Mouse (Mus musculus): ENCODE data around the gene Sgpp2.

Sgpp2 gene

DNA sequence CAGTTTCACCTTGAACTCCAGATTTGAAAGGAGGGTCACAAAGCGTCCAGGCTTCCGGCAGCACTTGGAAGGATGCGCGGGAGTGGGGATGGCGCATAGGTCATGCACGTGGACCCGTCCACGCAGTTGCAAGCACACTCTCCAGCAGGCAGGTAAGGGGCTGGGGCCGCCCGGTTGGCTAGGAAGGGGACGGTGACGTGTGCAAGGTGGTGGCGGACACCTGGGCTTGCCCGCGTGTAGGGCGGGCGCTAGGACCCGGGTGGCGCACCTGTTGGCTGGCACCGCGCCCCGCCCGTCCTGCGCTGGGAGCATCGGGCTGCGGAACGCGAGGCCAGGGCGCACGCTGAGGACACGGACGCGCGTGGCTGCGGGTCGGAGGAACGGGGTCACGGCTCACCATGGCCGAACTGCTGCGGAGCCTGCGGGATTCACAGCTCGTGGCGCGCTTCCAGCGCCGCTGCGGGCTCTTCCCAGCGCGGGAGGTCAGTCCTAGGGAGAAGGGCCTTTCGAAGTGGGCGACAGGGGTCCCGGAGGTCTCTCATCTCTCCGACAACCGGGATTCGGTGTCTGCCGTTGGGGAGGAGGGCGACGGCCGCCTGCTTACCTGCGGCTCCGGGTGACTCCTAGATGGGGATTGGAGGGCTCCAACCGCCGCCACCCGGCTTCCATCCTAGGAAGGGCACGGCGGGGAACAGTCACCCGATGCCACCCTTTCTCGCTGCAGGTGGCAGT, at the start of gene Sgpp2:
Sgpp2 (plus strand) TSS at position 325 of the 732 bp plus-strand sequence.
- DNase-seq (ENCODE audit: low read depth in 1 of 2, low spot score in 2 of 2) = no peak

DNA sequence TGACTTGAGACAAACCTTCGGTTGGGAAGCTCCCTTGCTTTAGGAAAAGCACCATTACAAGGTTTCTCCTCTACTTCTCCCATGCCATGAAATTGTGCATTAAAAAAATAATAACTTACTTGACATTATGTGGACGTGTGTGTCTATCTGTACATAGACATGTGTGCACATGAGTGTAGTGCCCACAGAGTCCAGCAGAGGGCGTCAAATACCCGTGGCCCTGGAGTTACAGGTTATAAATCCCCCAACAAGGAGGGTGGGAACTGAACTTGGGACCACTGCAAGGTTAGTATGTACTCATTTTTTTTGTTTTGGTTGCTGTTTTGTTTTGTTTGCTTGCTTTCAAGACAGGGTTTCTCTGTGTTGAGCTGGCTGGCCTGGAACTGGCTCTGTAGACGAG, 42.6 kb upstream of the Sgpp2 start:
- no peak for DNase-seq (ENCODE audit: low read depth in 1 of 2, low spot score in 2 of 2)

DNA sequence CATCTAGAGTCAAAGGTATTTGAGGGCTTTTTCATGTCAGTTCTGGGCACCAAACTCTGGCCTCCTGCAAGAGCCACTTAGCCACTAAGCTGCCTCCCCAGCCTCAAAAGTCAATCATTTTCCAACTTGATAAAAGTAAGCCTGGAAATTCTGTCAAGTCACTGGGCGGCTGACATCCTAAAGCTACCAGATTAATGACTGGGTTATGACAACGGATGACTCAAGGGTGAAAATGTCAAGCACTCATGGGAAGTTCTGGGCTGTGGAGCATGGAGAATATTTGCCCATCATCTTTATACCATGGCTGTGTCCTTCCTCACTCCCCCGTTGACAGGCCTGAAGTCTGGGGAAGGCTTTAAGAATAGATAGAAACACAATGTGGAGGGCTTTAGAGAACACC, 37.2 kb upstream of the Sgpp2 start:
- DNase-seq (ENCODE audit: low read depth in 1 of 2, low spot score in 2 of 2) = no peak

DNA sequence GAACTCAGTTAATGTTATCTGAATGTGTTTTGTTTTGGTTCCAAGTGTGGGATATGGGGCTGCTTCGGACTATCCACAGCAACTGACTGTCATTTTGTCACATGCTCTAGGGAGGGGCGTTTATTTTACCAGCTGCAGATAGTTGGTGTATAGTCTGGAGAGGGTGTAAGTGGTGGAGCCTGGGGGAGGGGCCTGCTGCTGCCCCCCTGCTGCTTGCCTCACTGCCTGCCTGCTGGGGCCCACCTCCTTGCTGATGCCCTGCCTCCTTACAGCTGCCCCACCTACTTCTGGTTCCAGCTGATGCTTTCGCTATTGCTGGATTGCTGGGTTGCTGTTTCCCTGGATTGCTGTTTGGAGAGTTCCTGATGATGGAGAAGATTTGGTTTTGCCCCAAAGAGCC, 31.0 kb upstream of the Sgpp2 start:
- DNase-seq (ENCODE audit: low read depth in 1 of 2, low spot score in 2 of 2) = no peak

DNA sequence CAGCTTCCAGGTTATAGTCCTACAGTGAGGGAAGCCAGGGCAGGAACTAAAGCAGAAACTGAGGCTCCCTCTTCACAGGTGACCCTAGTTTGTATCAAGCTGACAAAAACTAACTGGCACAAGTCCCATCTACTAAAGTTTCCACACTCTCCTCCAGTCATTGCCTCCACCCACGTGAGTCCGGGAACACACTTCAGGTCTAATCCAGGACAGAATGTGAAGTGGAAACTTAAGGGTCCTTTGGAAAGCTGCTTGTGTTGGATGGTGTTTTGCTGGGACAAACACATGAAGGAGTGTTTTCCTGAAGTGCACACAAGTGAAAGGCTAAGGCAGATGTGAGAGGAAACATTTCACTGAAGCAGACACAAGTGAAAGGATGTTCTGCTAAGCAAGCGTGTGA, 17.7 kb upstream of the Sgpp2 start:
- no peak for DNase-seq (ENCODE audit: low read depth in 1 of 2, low spot score in 2 of 2)

DNA sequence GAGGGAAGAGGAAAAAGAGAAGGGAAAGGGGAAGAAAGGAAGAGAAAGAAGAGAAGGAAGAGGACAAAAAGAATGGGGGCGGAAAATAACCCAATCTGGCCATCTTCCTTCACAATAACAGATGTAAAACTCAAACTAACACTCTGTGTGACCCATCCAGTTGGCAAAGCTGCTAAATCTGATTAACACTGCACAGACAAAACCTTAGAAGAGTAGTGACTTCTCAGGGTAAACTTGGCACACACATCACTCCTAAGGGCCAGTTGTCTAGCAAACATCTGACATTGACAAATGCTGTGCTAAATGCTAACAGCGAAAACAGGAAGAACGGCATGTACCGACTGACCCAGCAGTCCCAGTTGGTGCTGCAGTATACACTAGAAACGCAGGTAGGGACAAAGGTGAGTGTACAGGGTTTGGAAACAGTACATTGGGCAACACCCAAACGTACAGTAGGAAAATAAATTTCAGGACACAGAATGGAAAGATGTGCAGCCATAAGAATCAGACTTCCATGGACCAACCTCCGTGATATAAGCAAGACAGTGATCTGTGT, 10.4 kb upstream of the Sgpp2 start:
- no peak for DNase-seq (ENCODE audit: low read depth in 1 of 2, low spot score in 2 of 2)

DNA sequence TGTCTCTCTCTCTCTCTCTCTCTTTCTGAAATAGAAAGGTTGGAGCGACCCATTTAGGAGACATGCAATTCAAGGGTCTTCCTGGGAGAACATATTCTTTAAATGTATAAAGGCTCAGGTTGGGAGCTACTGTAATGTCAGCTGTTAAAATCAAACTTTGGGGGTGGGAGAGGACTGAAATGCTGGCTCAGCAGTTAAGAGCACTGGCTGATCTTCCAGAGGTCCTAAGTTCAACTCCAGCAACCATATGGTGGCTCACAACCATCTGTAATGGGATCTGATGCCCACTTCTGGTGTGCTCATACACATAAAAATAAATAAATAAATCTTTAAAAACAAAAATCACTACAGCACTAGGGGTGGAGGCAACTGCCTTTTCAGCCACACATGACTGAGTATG, 1.5 kb upstream of the Sgpp2 start:
- DNase-seq (ENCODE audit: low read depth in 1 of 2, low spot score in 2 of 2) = no peak

DNA sequence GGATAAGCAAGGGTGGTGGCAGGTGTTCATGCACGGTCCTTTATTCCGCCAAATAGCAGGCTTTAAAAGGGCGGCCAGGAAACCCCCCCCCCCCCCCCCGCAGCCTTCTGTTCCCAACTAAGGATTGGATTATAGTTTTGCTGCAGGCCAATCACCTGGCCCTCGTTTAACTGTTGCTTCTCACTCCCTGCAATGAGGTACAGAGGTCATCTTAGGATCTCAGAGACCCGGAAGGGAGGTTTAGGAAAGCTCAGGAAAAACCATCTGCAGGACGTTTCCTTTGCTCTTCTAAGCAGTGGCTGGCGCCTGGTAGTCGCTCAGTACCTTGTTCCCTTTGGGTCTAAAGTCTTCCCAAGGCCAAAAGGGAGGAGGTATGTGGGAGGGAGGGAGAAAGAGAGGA, 865 bp upstream of the Sgpp2 start:
- no peak for DNase-seq (ENCODE audit: low read depth in 1 of 2, low spot score in 2 of 2)

DNA sequence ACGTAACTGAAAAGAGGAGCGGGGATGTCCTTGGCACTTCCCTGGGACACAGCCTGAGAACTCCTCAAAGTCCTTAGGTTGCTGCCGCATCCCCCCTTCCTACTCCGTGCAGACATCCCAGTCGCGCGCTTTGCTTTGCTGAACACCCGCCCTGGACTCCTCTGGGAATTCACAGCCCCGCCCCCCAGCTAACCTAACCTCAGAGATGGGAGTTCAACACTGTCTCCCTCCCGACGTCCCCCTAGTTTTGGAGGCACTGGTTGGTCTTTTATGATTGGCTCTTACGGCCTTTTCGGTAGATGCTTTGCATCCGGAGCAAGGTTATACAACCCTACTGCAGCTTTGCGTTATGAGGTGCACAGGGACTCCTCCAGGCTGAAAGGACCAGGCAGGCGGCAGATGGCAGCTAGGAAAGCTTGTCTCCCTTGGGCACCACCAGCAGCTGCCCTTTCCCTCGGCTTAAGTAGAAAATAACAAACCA, 756 bp downstream of the Sgpp2 start:
- no peak for DNase-seq (ENCODE audit: low read depth in 1 of 2, low spot score in 2 of 2)

DNA sequence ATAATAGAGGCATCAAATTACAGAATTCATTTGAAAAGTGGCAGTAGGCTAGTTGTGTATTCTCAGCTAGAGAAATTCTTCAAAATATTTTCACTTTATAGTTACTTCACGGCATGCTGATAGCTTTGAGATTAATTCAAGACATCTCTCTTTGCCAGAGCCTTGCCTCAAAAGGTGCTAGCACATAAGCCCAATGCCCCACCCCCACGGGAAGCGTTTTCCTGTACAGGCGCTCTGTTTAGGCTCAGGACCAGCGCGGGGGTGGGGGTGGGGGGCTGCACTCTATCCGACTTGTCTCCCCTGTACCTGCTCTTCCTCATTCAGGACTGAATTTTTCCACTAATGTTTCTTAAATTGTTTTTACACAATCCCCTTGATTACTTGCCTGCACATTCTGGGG, 1.3 kb downstream of the Sgpp2 start:
- DNase-seq (ENCODE audit: low read depth in 1 of 2, low spot score in 2 of 2) = no peak

DNA sequence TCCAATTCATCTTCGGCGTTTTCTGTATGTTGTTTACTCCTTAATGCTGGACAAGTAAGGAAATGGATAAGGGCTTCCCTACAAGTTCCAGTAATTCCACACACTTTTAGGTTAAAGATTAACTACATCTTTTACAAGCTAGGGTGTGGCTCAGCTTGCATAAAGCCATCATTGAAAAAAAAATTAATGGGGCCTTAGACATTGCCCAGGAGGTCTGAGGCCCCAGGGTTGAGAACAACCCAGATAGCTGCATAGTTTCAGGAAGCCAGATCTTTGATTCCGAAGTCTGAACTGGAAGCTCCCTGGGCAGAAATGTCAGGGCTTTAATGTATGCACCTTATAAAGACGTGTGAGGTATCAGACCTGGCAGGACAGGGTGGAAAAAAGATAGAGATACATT, 2.8 kb downstream of the Sgpp2 start:
- no peak for DNase-seq (ENCODE audit: low read depth in 1 of 2, low spot score in 2 of 2)

DNA sequence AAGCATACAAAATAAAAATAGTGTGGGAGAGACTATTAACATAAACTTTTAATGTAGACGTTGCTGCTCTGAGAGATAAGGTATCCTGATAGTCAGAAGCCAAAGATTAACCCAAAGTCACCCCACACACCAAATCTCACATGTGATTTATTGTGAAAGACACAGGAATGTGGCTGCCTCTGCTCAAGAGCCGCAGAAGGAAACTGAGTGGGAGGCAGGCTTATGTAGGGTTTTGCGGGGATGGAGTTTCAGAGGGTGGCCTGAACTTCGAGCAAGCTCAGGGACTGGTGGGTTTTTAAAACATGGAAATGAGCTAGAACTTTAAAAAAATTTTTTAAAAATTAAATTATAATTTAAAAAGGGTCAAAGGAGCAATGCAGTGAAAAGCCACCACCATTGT, 3.8 kb downstream of the Sgpp2 start:
- no peak for DNase-seq (ENCODE audit: low read depth in 1 of 2, low spot score in 2 of 2)

DNA sequence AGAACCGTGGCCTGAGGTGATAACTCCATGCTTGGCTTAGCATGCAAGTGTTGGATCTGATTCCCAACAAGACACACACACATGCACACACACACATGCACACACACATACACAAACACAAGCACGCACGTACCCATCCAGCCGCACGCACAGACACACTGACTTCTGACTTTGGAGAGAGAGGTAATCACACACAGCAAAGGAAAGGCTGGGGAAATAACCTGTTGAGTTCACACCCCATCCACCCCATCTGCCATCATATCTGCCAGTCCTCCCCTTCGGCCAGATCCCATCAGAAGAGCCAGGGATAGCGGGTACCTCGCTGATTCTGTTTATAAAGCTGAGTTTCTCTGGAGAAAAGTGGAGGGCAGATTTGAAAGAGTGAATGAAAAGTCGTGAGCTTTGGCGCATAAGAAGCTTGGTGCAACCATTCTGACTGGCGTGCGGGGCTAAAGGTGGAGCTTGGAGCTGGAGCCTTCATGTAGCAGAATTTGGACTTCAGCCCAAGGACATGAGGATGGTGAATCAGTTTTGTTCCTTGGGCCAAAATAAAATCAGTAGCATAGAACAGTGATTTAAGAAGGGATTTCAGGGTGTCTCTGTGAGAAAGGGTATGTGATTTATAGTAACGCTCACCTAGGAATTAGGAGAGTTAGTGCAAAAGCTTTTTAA, 8.1 kb downstream of the Sgpp2 start:
- DNase-seq (ENCODE audit: low read depth in 1 of 2, low spot score in 2 of 2) = no peak

DNA sequence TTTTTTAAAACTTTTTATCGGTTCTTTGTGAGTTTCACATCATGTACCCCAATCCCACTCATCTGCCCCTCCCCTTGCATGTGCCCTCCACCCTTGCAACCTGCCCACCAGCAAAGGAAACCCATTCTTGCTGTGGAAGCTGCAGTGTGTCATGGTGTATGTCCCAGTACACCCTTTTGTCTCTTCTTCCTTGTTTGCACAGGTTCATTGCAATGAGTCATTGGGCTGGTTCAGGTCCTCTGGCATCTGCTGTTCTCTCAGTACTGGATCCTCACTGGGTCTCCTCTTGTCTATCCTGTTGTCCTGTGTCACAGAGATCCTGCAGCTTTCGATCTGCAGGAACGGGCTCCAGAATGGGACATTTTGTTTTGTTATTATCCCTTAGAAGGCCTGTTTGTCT, 10.1 kb downstream of the Sgpp2 start:
- DNase-seq (ENCODE audit: low read depth in 1 of 2, low spot score in 2 of 2) = no peak

DNA sequence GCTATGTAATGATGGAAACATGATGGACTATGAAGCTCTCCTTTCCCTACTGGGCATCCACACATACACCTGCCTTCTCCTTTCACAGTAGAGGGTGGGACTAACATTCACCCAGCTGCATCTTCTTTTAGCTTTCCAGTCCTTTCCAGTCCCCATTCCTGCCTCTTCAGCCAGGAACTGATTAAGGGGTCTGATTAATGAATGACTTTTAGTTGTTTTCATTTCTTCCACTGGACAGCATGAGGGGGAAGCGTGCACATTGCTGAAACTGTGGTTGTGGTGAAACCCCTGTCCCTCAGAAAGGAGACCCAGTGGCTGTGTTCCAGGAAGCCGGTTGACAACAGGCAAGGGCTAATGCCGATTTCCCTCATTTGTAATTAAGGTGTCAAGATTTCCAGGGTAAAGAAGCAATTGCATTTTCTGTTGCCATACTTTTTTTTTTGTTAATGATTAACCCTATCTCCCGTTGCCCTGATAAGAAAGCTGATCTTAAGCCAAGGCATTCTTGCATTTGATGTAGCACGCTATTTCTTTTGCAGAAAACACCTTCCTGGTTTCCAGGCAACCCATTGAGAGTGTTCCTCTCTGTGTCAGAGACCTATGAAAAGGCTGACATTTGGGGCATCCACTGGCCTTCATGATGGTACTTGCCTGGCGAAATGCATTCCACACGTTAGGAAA, 12.1 kb downstream of the Sgpp2 start:
- no peak for DNase-seq (ENCODE audit: low read depth in 1 of 2, low spot score in 2 of 2)

DNA sequence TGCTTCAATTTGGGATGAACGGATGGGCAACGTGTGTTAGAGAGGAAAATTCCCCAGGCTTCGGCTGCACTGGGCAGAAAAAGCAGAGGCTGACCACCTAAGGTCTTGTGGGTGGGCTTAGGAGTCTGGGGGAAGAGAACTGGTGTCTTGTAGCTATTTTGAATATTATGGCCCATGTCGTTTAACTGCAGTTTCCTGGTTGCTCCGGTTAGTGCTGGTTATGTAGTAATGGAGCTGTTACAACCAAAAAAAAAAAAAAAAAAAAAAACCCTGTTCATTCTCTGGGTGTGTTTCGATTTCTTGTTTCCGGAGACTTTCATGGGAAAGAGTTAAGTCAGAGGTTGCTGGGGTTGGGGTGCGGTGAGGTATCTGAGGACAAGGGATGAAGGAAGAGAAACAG, 12.7 kb downstream of the Sgpp2 start:
- DNase-seq (ENCODE audit: low read depth in 1 of 2, low spot score in 2 of 2) = no peak

DNA sequence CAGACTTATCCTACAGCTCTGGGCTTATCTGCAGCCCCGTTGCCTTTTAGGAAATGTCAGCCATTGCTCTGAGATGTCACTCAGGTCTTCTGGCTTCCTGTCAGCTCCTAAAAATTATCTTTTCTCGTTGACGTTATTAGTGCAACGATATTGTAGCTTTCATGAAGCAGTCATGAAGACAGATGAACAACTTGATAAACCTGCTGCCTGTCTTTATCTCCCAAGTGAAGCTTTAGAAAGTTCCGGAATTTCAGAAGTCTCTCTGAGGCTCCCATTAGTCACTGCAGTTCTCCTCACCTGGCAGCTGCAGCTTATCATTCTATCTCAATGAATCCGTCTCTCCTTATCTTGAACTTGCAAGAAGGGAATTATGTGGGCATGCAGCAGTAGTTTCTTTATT, 13.9 kb downstream of the Sgpp2 start:
- no peak for DNase-seq (ENCODE audit: low read depth in 1 of 2, low spot score in 2 of 2)

DNA sequence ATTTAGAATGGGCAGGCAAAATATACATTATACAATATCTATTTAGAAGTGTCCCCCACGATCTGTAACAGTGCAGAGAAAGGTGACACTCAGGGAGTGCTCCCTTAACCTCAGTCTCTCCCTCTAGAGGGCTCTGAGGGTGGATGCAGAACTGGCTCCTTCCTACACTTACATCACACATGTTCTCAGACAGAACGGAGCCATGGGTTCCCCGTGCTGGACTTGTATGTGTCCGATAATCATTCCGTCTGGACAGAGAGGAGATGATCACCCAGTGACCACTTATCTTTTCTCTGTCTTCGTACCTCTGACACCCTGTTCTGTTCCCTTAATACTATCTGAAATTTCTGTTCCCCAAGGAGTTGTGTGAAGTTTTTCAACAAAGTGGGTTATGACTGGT, 15.7 kb downstream of the Sgpp2 start:
- no peak for DNase-seq (ENCODE audit: low read depth in 1 of 2, low spot score in 2 of 2)

DNA sequence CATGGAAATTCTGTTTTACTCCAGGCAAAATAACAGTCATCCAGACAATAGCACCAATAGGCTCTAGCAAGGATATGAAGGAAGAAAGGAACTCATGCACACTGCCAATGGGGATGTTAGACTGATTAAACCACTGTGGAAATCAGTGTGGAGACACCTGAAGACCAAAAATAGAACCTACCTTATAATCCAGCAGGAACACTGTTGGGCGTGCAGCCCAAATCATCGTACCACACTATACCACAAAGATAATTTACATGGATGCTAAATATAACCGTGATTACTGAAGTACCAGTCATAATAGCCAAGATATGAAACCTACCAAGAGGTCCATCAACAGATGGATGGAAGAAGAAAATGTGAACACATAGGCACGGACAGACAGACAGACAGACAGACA, 18.5 kb downstream of the Sgpp2 start:
- no peak for DNase-seq (ENCODE audit: low read depth in 1 of 2, low spot score in 2 of 2)

DNA sequence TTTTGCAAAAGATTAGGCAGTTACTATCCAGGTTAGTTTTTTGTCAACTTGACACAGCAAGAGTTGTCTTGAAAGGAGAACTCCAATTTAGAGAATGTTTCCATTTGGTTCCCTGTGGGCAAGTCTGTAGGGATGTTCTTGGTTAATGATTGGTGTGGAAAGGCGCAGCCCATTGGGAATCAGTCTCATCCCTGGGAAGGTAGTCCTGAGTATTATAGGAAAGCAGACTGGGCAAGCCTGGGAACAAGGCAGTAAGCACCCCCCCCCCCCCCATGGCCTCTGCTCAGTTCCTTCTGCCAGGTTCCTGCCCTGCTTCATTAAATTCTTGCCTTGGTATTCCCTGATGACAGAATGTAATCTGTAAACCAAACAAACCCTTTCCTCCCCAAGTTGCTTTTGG, 19.7 kb downstream of the Sgpp2 start:
- DNase-seq (ENCODE audit: low read depth in 1 of 2, low spot score in 2 of 2) = no peak

DNA sequence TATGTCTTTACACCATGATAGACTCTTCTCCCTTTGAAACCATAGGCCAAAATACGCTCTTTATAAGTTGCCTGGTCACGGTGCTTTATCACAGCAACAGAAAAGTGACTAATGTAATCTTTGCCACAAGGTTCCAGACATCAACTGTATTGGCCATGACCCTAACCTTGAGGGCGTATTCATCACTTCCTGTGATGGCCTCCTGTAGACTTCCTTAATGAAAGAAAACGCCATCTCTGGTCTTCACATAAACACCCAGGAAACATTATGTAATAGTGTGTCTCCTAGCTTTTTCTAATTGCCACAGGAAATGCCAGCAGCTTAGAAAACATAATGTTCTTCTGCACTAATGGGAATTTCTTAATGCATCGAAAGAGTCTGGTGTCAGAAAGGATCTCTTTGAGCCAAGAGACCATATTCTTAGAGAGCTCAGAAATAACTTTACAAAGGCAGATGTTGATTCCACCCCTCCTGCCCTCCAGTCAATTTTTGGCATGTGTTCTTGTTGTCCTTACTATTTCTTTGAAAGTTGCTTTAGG, 20.5 kb downstream of the Sgpp2 start:
- DNase-seq (ENCODE audit: low read depth in 1 of 2, low spot score in 2 of 2) = no peak

DNA sequence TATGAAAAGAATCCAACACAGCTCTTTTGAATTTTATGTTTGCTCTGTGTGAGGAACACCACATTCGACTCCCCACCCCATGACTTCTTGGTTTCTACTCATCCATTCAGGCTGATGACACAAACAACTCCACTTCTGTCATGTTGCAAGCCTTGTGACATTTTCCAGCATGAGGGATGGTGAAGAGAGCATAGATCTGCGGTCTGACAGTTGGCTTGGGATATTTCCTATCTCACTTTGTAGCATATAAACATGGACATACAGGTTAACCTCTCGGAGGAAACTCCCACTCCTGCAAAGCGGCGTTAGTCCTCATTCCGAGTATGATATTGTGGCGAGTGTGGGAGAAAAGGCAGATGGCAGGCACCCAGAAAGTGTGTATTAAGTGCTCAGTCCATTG, 27.6 kb downstream of the Sgpp2 start:
- no peak for DNase-seq (ENCODE audit: low read depth in 1 of 2, low spot score in 2 of 2)
